Mouse (Mus musculus) hindbrain, embryonic 13.5 days (tissue): ENCODE data around the gene Cldn14. TPM values are rescaled to one million over a fixed set of nuclear protein-coding genes. Genes with fewer than 3 reads are reported as not detected.
A peak's percentile ranks its signal among the peaks of the same experiment; 100 is the strongest.

Experiments used
- ATAC-seq: fragments of 200-750 bp; cut with Nextera tagmentation; 2 replicates; pipeline ENCODE4 v1.8.0; 2017; ENCODE audit warnings: moderate TSS enrichment; ENCODE audit not compliant: low FRiP score
- H3K27ac ChIP-seq: fragments of 300-500 bp; sonication (generic); 2 replicates; pipeline ENCODE4 v1.5.1; 2015; ENCODE audit warnings: inconsistent platforms, mild to moderate bottlenecking, moderate library complexity
- H3K27me3 ChIP-seq: fragments of 300-500 bp; sonication (generic); 2 replicates; pipeline ENCODE4 v1.6.1; 2015; ENCODE audit warnings: mild to moderate bottlenecking, inconsistent platforms
- H3K36me3 ChIP-seq: fragments of 300-500 bp; sonication (generic); 2 replicates; pipeline ENCODE4 v1.6.1; 2015; ENCODE audit warnings: mild to moderate bottlenecking, inconsistent platforms
- H3K4me1 ChIP-seq: fragments of 300-500 bp; sonication (generic); replicated peaks from 2 replicates; pipeline ENCODE4 v1.6.1; 2015; ENCODE audit warnings: inconsistent platforms
- H3K4me2 ChIP-seq: fragments of 300-500 bp; sonication (generic); 2 replicates; pipeline ENCODE4 v1.6.1; 2015; ENCODE audit warnings: inconsistent platforms, mild to moderate bottlenecking, moderate library complexity
- H3K4me3 ChIP-seq: fragments of 300-500 bp; sonication (generic); 2 replicates; pipeline ENCODE4 v1.5.1; 2015; ENCODE audit warnings: mild to moderate bottlenecking, inconsistent platforms
- H3K9ac ChIP-seq: fragments of 300-500 bp; sonication (generic); 2 replicates; pipeline ENCODE4 v1.6.1; 2015; ENCODE audit warnings: mild to moderate bottlenecking, inconsistent platforms
- H3K9me3 ChIP-seq: fragments of 300-500 bp; sonication (generic); 2 replicates; pipeline ENCODE4 v1.6.1; 2016; ENCODE audit warnings: inconsistent platforms
- WGBS: fragments of 180-500 bp; shearing (Covaris S2); methylation state at CpG from one replicate; pipeline ENCODE4 v1.1.7; 2015; 5-methylcytosine and 5-hydroxymethylcytosine counted together
- polyA plus RNA-seq: library from polyadenylated mRNA; unstranded; fragments of >200 nt; fragmentation: Nextera tagmentation; extraction: Ambion mirVana; gene quantifications from 2 replicates; pipeline ENCODE4 v1.2.1, GENCODE M21; 2015

Gene Cldn14
- polyA plus RNA-seq, 1 experiment from 2014 or later: not detected

DNA sequence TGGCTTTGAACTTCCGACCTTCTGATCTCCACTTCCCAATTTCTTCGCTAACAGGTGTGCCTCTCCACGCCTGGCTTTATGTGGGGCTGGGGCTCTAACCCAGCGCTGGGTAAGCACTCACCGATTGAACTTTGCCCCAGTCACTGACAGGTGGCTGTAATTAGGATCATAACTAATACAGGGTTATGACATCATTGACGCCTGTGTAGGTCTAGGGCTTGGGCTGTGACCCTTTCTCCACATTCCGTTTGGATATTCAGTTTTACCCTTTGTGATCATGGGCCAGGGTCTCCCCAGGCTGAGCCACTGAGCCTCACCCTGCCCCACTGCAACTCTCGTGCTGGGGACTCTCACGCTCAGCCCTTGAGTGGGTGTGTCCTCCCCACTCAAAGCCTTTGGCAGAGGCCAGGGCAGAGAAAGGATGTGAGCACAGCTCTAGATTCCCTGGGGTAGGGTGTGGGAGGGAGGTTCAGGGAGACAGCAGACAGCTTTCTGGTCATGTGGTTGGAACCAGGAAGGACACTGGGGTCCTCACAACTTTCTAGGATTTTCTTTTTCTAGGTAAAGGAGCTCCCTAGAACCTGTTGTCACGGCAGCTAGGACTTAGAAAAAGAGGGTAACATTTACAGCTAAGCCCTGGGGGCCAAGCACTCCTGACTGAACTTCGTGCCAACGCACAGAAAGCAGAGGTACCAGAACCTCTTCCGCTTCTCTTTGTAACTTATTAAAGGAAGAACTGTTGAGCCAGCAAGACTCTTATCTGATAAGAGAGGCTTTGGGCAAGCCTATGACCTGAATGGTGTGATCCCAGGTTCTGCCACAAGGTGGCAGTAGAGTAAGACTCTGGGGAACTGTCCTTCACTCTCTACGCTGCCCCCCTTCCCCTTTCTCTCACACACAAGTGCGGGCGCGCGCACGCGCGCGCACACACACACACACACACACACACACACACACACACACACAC, 90.6 kb downstream of the Cldn14 start:
- H3K27ac ChIP-seq: no peak overlapping the region
- ATAC-seq: peak; percentile 52; the same call in 1 of the 2 replicates
- peaks cover 8% of the 10 kb centered on the region for H3K4me1 ChIP-seq
- 41% methylated on average over 22 of the region's 22 CpGs for WGBS
- no peaks in the 10 kb centered on the region for H3K9me3 ChIP-seq
- H3K4me2 ChIP-seq: peak overlapping the region; percentile 45
- H3K9ac ChIP-seq: no peak overlapping the region
- 0 out of 2 replicates have a peak overlapping the region, but pooled peaks have one; percentile 7 for H3K4me3 ChIP-seq
- H3K27me3 ChIP-seq: peaks cover 5% of the 10 kb centered on the region
- H3K36me3 ChIP-seq: no peaks in the 10 kb centered on the region

DNA sequence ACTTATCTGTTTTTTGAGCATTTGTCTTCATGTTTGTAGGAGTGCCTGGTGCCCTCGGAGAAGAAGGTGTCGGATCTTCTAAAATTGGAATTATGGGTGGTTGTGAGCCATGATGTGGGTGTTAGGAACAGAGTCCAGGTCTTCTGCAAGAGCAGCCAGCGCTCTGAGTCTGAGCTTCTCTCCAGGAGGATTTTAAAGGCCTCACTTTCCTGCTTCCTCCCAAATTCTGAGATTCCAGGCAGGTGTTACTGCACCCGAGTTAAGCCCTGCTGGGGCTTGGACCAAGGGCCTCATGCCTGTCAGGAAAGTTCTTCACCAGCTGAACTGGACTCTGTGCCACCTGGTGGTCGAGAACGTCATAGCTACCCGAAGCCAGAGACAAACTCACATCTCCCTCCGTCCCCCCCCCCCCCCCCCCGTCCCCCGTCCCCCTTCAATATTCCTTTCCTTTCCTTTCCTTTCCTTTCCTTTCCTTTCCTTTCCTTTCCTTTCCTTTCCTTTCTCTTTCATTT, 93.2 kb downstream of the Cldn14 start:
- Histone ChIP-seq H3K4me1 (peaks cover 8% of the 10 kb centered on the region), H3K9me3 (no peaks in the 10 kb centered on the region), H3K9ac (no peak overlapping the region), H3K36me3 (no peaks in the 10 kb centered on the region), H3K4me3 (no peak overlapping the region), H3K27me3 (peaks cover 5% of the 10 kb centered on the region), H3K27ac (no peak overlapping the region), H3K4me2 (no peak overlapping the region)
- WGBS: 38% methylated on average over 8 of the region's 10 CpGs
- no peak for ATAC-seq

DNA sequence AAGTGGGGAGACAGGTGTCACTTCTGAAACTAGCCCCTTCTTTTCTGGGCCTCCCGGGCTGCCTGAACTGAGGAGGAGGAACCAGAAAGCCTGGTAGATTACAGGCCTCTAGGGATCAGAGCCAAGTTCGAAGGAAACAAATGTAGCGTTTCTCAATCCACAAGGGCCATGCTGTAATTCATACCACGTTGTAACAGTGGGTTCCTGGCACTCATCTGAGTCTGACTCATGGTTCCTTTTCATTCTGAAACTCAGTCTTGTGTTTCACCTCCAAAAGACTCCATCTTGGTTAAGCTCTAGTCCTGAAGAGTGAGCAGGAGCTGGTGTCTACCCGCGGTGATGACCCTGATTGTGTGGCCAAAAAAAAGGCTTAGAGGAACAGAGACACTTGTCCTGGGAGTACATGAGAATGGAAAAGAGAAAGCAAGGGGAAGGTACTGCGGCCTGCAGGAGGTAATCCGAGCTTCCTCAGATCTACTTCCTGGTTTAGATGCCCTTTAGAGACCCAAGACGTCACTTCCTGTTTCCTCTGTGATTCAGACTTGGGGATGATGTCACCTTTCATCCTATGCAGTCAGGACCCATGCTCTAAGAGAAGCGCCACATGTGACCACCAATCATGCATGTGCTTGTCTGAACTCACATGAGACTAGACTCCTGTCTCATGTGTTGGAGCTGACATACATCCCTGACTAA, 94.6 kb downstream of the Cldn14 start:
- Histone ChIP-seq H3K4me1 (peaks cover 6% of the 10 kb centered on the region), H3K9ac (no peak overlapping the region), H3K36me3 (no peaks in the 10 kb centered on the region), H3K27ac (no peak overlapping the region), H3K4me3 (no peak overlapping the region), H3K9me3 (no peaks in the 10 kb centered on the region), H3K4me2 (no peak overlapping the region), H3K27me3 (no peaks in the 10 kb centered on the region; the same call in 1 of the 2 replicates)
- no peak for ATAC-seq
- WGBS: 81% methylated on average over 10 of the region's 10 CpGs

- Histone ChIP-seq H3K9me3 (no peaks in the 10 kb centered on the region), H3K27me3 (no peaks in the 10 kb centered on the region; the same call in 1 of the 2 replicates), H3K36me3 (no peaks in the 10 kb centered on the region), H3K27ac (no peak overlapping the region), H3K9ac (no peak overlapping the region), H3K4me3 (no peak overlapping the region), H3K4me1 (no peaks in the 10 kb centered on the region), H3K4me2 (no peak overlapping the region)
- 70% methylated on average over 3 of the region's 3 CpGs for WGBS
- ATAC-seq: no peak
Observed at GRCm38 (mm10) chr16:93912808-93913207, 95.8 kb downstream of the Cldn14 start.

DNA sequence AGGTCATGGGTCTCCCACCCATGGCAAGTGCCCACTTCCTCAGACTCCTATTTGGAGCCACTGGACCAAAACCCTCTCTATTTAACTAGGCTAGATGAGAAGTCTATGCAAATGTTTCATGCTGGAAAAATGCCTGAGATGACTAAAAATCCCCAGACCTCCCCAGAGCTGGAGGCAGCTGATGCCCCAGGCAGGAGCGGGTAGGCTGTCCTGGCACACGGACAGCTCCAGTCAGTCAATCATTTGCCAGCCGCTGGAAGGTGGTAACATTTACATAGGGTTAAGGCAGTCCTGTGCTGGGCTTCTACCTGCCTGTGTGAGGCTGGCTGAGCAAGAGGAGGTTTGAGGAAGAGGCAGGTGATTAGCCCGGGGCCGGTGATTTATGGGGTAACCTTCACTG, 96.5 kb downstream of the Cldn14 start:
- no peak overlapping the region for H3K4me3 ChIP-seq
- no peaks in the 10 kb centered on the region for H3K27me3 ChIP-seq
- no peaks in the 10 kb centered on the region for H3K9me3 ChIP-seq
- no peak overlapping the region for H3K9ac ChIP-seq
- 0 out of 2 replicates have a peak, but pooled peaks have one; percentile 43 for ATAC-seq
- WGBS: 64% methylated on average over 5 of the region's 5 CpGs
- H3K4me2 ChIP-seq: no peak overlapping the region
- H3K4me1 ChIP-seq: no peaks in the 10 kb centered on the region
- H3K27ac ChIP-seq: no peak overlapping the region
- H3K36me3 ChIP-seq: no peaks in the 10 kb centered on the region

GRCm38 (mm10) chr16:93910735-93911665, 97.6 kb downstream of the Cldn14 start:
- H3K9me3 ChIP-seq: no peaks in the 10 kb centered on the region
- WGBS: 73% methylated on average over 28 of the region's 28 CpGs
- H3K4me1 ChIP-seq: no peaks in the 10 kb centered on the region
- no peak overlapping the region for H3K9ac ChIP-seq
- no peak overlapping the region for H3K4me3 ChIP-seq
- H3K27me3 ChIP-seq: no peaks in the 10 kb centered on the region
- no peaks in the 10 kb centered on the region for H3K36me3 ChIP-seq
- no peak for ATAC-seq
- H3K27ac ChIP-seq: no peak overlapping the region
- H3K4me2 ChIP-seq: no peak overlapping the region

DNA sequence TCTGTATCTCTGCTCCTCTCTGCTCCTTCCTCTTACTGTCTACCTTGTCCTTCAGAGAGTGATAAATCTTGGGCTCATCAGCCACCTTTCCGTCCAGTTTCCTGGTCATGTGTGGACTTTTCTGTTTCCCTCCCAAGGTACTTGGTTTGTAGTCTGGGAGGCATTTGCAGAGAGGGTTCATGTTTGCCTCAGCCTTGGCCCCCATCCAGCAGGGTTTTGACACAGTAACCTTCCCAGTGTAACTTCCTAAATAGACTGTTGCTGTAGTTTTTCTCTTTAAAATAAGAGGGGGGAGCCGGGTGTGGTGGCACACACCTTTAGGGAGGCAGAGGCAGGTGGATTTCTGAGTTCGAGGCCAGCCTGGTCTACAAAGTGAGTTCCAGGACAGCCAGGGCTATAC, 98.7 kb downstream of the Cldn14 start:
- Histone ChIP-seq H3K9ac (no peak overlapping the region), H3K4me1 (no peaks in the 10 kb centered on the region), H3K4me3 (no peak overlapping the region), H3K4me2 (no peak overlapping the region), H3K36me3 (no peaks in the 10 kb centered on the region), H3K27ac (no peak overlapping the region), H3K27me3 (no peaks in the 10 kb centered on the region), H3K9me3 (no peaks in the 10 kb centered on the region)
- ATAC-seq: no peak
- WGBS: 90% methylated on average over 3 of the region's 3 CpGs

DNA sequence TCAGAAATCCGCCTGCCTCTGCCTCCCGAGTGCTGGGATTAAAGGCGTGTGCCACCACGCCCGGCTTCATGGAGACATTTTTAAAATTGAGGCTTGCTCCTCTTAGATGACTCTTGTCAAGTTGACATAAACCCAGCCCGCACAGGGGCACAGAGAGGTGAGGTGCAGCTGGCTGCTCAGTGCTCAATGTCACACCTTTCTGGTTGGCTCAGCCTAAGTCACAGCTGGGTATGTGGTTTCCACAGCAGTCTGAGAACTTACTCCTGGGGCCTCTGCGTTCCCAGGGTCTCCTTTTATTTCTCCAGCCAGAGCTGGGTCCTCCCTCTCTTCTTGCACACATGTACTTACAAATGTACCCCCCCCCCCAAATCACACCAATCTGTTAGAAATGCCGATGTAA, 100.4 kb downstream of the Cldn14 start:
- Histone ChIP-seq H3K9ac (no peak overlapping the region), H3K4me3 (no peak overlapping the region), H3K4me2 (no peak overlapping the region), H3K9me3 (no peaks in the 10 kb centered on the region), H3K36me3 (no peaks in the 10 kb centered on the region), H3K27me3 (no peaks in the 10 kb centered on the region), H3K27ac (no peak overlapping the region), H3K4me1 (no peaks in the 10 kb centered on the region)
- 95% methylated on average over 8 of the region's 8 CpGs for WGBS
- ATAC-seq: no peak

GRCm38 (mm10) chr16:93907761-93908160, 100.9 kb downstream of the Cldn14 start:
- no peak for ATAC-seq
- Histone ChIP-seq H3K36me3 (no peaks in the 10 kb centered on the region), H3K9ac (no peak overlapping the region), H3K4me1 (no peaks in the 10 kb centered on the region), H3K4me3 (no peak overlapping the region), H3K27me3 (no peaks in the 10 kb centered on the region), H3K4me2 (no peak overlapping the region), H3K27ac (no peak overlapping the region), H3K9me3 (no peaks in the 10 kb centered on the region)
- WGBS: 76% methylated on average over 5 of the region's 5 CpGs

DNA sequence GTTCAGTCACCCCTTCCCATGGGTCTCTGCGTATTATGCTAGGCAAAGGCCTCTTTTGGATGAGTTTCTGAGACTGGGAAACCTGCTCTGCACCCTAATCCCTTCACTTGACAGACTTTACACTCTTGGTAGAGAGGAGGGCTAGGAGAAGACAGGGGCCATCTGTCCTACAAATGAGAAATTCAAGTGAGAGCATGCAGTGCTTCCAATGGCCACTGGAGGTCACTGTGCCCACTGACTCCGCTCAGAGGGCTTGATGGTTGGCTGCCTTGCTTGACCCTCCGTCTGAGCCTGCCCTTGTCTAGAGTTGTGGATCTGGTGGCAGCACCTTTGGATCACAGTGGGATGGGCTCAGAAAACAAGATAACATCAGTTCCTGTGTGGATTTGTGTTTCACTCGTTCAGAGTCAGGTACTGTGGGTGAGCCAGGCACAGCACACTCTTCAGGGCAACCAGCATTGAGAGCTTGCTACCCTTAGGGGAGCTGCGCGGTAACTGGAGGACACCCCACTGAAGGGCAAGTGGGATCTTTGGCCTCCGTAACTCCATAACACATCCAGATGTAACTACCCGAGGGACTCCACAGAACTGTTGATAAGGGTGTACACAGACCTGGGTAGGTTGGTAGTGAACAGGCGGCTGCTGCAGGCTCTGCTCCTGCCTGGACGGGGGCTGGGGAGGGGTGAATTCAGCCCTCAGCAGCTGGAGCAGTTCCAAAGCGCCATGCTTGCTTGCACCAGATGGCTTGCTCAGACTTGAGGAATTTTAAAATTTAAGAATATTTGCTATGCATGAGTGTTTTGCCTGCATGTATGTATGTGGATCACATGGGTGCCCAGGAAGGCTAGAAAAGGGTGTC, 102.3 kb downstream of the Cldn14 start:
- peak; percentile 61; the same call in 1 of the 2 replicates for ATAC-seq
- H3K4me3 ChIP-seq: no peak overlapping the region
- no peaks in the 10 kb centered on the region for H3K4me1 ChIP-seq
- no peaks in the 10 kb centered on the region for H3K9me3 ChIP-seq
- H3K4me2 ChIP-seq: no peak overlapping the region
- no peak overlapping the region for H3K9ac ChIP-seq
- WGBS: 72% methylated on average over 11 of the region's 11 CpGs
- H3K27ac ChIP-seq: no peak overlapping the region
- no peaks in the 10 kb centered on the region for H3K27me3 ChIP-seq
- peaks cover 4% of the 10 kb centered on the region for H3K36me3 ChIP-seq

DNA sequence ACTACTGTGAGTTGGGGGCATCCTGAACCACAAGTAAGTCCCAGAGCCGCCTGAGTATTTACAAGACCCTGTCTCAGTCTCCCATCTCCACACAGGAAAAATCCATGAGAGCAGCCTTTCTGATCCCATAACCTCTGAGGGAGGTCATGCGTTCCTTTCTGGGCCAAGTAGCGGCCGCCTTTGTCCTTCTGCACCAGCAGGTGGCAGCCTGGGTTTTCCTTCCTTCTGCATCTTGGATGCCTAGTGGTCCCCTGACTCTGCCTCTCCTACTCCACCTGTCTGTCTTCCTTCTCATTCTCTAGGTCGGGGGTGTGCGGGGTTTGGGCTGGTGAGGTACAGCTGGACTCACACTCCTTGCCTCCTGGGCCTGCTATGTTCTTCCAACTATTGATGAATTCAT, 105.6 kb downstream of the Cldn14 start:
- H3K36me3 ChIP-seq: peaks cover 19% of the 10 kb centered on the region
- WGBS: 80% methylated on average over 6 of the region's 6 CpGs
- H3K9ac ChIP-seq: no peak overlapping the region
- no peaks in the 10 kb centered on the region for H3K4me1 ChIP-seq
- no peaks in the 10 kb centered on the region for H3K27me3 ChIP-seq
- H3K27ac ChIP-seq: no peak overlapping the region
- no peak for ATAC-seq
- H3K9me3 ChIP-seq: no peaks in the 10 kb centered on the region
- H3K4me3 ChIP-seq: no peak overlapping the region
- H3K4me2 ChIP-seq: no peak overlapping the region
